Mouse (Mus musculus) ES-Bruce4 (cell line): ENCODE results near the gene Ppfia1. TPM values are rescaled to one million over a fixed set of nuclear protein-coding genes. Genes with fewer than 3 reads are reported as not detected.
A peak's percentile ranks its signal among the peaks of the same experiment; 100 is the strongest.

Source experiments
- H3K27ac ChIP-seq: 2 replicates; pipeline ENCODE4 v1.5.1; 2012; ENCODE audit warnings: low read length, inconsistent platforms; ENCODE audit not compliant: insufficient read depth
- H3K27me3 ChIP-seq: 2 replicates; pipeline ENCODE4 v1.6.1; 2012; ENCODE audit warnings: mild to moderate bottlenecking, low read length, inconsistent platforms; ENCODE audit not compliant: control insufficient read depth, poor library complexity, insufficient read depth, severe bottlenecking
- H3K36me3 ChIP-seq: 2 replicates; pipeline ENCODE4 v1.6.1; 2012; ENCODE audit warnings: inconsistent platforms, mild to moderate bottlenecking, low read length, moderate library complexity; ENCODE audit not compliant: control insufficient read depth, poor library complexity, insufficient read depth, severe bottlenecking
- H3K4me1 ChIP-seq: one replicate; pipeline ENCODE4 v1.8.1; 2011; ENCODE audit warnings: low read length; ENCODE audit not compliant: control insufficient read depth, insufficient read depth
- H3K4me3 ChIP-seq: 2 replicates; pipeline ENCODE4 v1.5.1; 2011; ENCODE audit warnings: low read depth, mild to moderate bottlenecking, low read length
- H3K9ac ChIP-seq: 2 replicates; pipeline ENCODE4 v1.6.1; 2012; ENCODE audit warnings: low read depth, mild to moderate bottlenecking, inconsistent platforms; ENCODE audit not compliant: poor library complexity, severe bottlenecking
- H3K9me3 ChIP-seq: replicated peaks from 2 replicates; pipeline ENCODE4 v1.6.1; 2012; ENCODE audit warnings: mild to moderate bottlenecking, low read length, inconsistent platforms; ENCODE audit not compliant: control insufficient read depth, poor library complexity, insufficient read depth, severe bottlenecking
- CTCF ChIP-seq: IDR thresholded peaks from one replicate; pipeline ENCODE4 v1.8.1; 2011; ENCODE audit warnings: low read depth, low read length
- EP300 ChIP-seq: IDR thresholded peaks from 2 replicates; pipeline ENCODE4 v1.6.1; 2011; ENCODE audit warnings: low read depth, low read length; ENCODE audit not compliant: insufficient read depth
- POLR2A ChIP-seq: IDR thresholded peaks from one replicate; pipeline ENCODE4 v1.8.1; 2011; ENCODE audit warnings: low read length; ENCODE audit not compliant: insufficient read depth
- polyA plus RNA-seq: library from polyadenylated mRNA; stranded (reverse); fragments of >200 nt; gene quantifications from 2 replicates; pipeline ENCODE4 v1.2.4, GENCODE M21; 2011; ENCODE audit warnings: low read depth; ENCODE audit not compliant: missing spikeins, insufficient read depth, insufficient read length

Gene Ppfia1
- polyA plus RNA-seq, 1 experiment: 59.0 TPM

- Histone ChIP-seq H3K36me3 (peaks cover 21% of the 10 kb centered on the region), H3K9ac (no peak overlapping the region), H3K9me3 (no peaks in the 10 kb centered on the region), H3K4me3 (no peak overlapping the region), H3K4me1 (no peaks in the 10 kb centered on the region), H3K27me3 (no peaks in the 10 kb centered on the region), H3K27ac (no peak overlapping the region)
- TF ChIP-seq CTCF (no peak), POLR2A (no peak), EP300 (no peak)
Measured at GRCm38 (mm10) chr7:144489067-144489774, 64.3 kb downstream of the Ppfia1 start.

GRCm38 (mm10) chr7:144480314-144480713 lies 73.2 kb downstream of the Ppfia1 start:
- H3K4me1 ChIP-seq: no peaks in the 10 kb centered on the region
- no peak overlapping the region for H3K4me3 ChIP-seq
- no peak overlapping the region for H3K9ac ChIP-seq
- H3K27me3 ChIP-seq: no peaks in the 10 kb centered on the region
- H3K9me3 ChIP-seq: no peaks in the 10 kb centered on the region
- no peak for TF ChIP-seq CTCF
- no peak for TF ChIP-seq EP300
- TF ChIP-seq POLR2A: no peak
- H3K36me3 ChIP-seq: peaks cover 20% of the 10 kb centered on the region
- no peak overlapping the region for H3K27ac ChIP-seq

GRCm38 (mm10) chr7:144479569-144479968 lies 74.0 kb downstream of the Ppfia1 start:
- no peak for TF ChIP-seq POLR2A
- no peak for TF ChIP-seq EP300
- TF ChIP-seq CTCF: no peak
- H3K9ac ChIP-seq: no peak overlapping the region
- no peaks in the 10 kb centered on the region for H3K27me3 ChIP-seq
- no peak overlapping the region for H3K27ac ChIP-seq
- peaks cover 20% of the 10 kb centered on the region for H3K36me3 ChIP-seq
- H3K9me3 ChIP-seq: no peaks in the 10 kb centered on the region
- H3K4me3 ChIP-seq: no peak overlapping the region
- no peaks in the 10 kb centered on the region for H3K4me1 ChIP-seq

GRCm38 (mm10) chr7:144475741-144476140 lies 77.8 kb downstream of the Ppfia1 start:
- Histone ChIP-seq H3K36me3 (peaks cover 2% of the 10 kb centered on the region; the same call in 1 of the 2 replicates), H3K27me3 (no peaks in the 10 kb centered on the region), H3K9ac (no peak overlapping the region), H3K4me3 (no peak overlapping the region), H3K27ac (no peak overlapping the region), H3K4me1 (peaks cover 2% of the 10 kb centered on the region), H3K9me3 (no peaks in the 10 kb centered on the region)
- TF ChIP-seq POLR2A (no peak), EP300 (no peak), CTCF (no peak)

- H3K27ac ChIP-seq: peak overlapping the region; percentile 62
- H3K4me3 ChIP-seq: no peak overlapping the region
- no peaks in the 10 kb centered on the region for H3K27me3 ChIP-seq
- H3K36me3 ChIP-seq: no peaks in the 10 kb centered on the region
- TF ChIP-seq POLR2A (no peak), CTCF (no peak), EP300 (no peak)
- H3K9me3 ChIP-seq: no peaks in the 10 kb centered on the region
- H3K9ac ChIP-seq: no peak overlapping the region
- H3K4me1 ChIP-seq: peaks cover 5% of the 10 kb centered on the region
Measured at GRCm38 (mm10) chr7:144473486-144473885, 80.0 kb downstream of the Ppfia1 start.

GRCm38 (mm10) chr7:144471103-144471502 lies 82.4 kb downstream of the Ppfia1 start:
- H3K4me1 ChIP-seq: peaks cover 6% of the 10 kb centered on the region
- TF ChIP-seq EP300 (no peak), POLR2A (no peak), CTCF (no peak)
- 0 out of 2 replicates have a peak overlapping the region, but pooled peaks have one; percentile 19 for H3K27ac ChIP-seq
- H3K27me3 ChIP-seq: no peaks in the 10 kb centered on the region
- H3K9me3 ChIP-seq: no peaks in the 10 kb centered on the region
- H3K9ac ChIP-seq: peak overlapping the region; percentile 85; the same call in 1 of the 2 replicates
- no peaks in the 10 kb centered on the region for H3K36me3 ChIP-seq
- no peak overlapping the region for H3K4me3 ChIP-seq
